Mouse (Mus musculus) yolk sac, embryonic 10.5 days (tissue): Measurements from ENCODE around the gene Cd209f.
"Not testable (repeated sequence)": the region's sequence is repeated elsewhere in the genome, so short reads cannot be mapped to it uniquely, and the experiment has no call there.

Experiments
- DNase-seq: peaks from one replicate; pipeline ENCODE4 v3.0.0-alpha.2; 2017; ENCODE audit warnings: low spot score

Cd209f gene

GRCm38 (mm10) chr8:4105735-4106134 lies at the start of gene Cd209f:
Cd209f (minus strand) TSS chr8:4105835.
- not testable (repeated sequence) for DNase-seq

GRCm38 (mm10) chr8:4154878-4155277 lies 49.2 kb upstream of the Cd209f start:
- no peak for DNase-seq

DNA sequence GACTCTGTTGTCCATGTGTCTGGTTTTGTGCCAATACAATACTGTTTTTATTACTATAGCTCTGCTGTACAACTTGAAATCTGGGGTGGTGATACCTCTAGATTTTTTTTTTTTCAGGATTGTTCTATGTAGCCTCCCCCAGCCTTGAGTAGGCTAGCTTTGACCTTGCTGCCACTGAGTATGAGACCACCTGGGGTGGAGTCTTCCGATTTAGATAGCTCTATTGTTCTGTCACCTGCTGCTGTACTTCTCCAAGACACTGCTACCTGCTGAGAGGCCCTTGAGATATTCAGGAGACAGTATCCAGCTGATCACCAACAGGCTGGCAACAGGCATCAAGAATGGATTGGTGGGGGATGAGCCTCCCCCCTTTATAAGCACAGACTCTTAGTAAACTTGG lies 41.6 kb upstream of the Cd209f start:
- no peak for DNase-seq

DNA sequence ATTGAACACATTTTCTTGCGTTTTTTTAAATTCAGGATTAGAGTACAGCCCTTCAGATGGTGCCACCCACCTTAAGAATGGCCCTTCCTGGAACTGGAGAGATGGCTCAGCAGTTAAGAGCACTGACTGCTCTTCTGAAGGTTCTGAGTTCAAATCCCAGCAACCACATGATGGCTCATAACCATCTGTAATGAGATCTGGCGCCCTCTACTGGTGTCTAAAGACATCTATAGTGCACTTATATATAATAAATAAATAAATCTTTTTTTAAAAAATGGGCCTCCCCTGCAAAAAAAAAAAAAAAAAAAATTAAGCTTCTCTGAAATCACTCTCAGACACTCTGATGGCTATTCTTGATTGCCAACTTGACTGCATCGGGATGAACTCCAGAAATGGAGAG lies 36.1 kb upstream of the Cd209f start:
- DNase-seq, result no peak

DNA sequence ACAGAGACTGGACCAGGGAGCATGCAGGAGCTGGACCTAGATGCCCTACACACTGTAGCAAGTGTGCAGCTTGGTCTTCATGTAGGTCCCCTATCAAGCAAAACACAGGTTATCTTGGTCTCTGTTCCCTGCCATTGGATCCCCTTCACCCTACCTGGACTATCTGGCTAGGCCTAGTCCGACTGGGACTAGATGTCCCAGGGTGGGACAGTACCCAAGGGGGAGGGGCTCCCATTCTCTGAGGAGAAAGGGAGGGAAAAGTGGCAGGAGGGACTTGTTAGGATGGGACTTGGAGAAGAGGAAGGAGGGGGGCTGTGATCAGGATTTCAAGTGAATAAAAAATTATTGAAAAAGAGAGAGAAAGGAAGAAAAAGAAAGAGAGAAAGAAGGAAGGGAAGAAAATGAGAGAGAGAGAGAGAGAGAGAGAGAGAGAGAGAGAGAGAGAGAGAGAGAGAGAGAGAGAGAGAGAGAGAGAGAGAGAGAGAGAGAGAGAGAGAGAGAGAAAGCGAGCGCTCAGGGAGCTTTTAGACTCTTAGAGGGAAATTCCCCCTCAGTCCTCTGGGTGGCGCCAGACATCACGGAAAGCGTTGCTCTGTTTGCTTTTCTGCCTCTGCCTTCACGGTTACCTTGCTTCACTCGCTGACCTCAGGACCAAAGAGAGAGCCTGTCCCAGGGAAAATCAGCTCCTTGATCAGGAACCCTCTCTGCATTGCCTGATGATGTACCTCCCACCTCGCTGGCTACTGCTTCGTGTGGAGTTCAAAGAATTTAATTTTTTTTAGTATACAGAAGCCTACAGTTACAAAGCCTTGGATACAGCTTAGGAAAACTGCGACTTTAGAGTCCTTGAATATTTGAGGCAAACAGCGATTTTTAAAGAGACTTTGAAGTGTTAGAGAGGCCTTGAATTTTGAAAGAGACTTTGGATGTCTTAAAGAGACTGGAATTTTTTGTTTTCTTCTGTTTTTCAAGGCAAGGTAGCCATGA lies 34.3 kb upstream of the Cd209f start:
- DNase-seq, result peak; percentile 48

DNA sequence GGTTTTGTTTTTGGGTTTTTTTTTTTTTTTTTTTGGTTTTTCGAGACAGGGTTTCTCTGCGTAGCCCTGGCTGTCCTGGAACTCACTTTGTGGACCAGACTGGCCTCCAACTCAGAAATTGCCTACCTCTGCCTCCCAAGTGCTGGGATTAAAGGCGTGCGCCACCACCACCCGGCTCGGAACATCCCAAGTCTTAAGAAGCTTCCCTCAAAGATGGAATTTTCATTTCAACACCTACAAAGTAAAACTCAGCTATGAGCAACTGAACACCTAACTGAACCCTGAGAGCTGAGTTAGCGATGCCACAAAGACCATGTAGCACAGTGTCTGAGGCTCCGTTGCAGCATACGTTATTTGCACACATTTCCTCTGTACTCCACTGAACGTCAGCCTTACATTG lies 28.2 kb upstream of the Cd209f start, which contains the start of gene Cd209g:
Gene Cd209g, plus strand, starts transcription at position 301 of the 400 bp plus-strand sequence.
- DNase-seq, result no peak

GRCm38 (mm10) chr8:4088514-4088913 lies 17.1 kb downstream of the Cd209f start:
- DNase-seq, result not testable (repeated sequence)

DNA sequence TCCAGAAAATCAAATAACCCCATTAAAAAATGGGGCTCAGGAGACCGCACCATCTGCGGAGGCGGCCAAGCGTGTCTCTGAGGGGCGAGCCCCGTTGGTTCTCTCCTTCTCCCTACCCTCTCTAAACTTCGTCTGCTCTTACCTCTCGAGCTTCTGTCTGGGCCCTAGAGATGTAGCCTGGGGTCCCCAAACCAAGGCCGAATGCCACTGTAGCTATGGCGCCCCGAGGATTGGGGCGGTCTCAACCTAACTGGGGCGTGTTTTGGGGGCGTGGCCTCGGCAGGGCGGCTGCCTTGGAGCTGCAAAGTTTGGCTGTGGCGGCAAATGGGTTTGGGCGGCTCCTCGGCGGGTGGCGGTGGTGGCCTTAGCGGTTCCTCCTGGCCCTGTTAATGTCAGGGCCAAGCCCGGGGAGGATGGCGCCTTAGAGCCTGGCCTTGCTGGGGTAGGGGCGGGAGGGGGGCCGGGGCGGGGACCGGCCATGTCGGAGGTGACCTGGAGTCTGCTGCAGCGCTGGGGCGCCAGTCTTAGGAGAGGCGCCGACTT lies 18.4 kb downstream of the Cd209f start:
- not testable (repeated sequence) for DNase-seq
